Mouse (Mus musculus) common myeloid progenitor, adult 5-6 weeks (primary cell): ENCODE measurements around the gene Slc5a11. TPM values are rescaled to one million over a fixed set of nuclear protein-coding genes. Genes with fewer than 3 reads are reported as not detected.

Experiments
- total RNA-seq: library from RNA; stranded (forward); fragments of 200-1000, 187-1606 nt; gene quantifications from 2 replicates; pipeline ENCODE4 v1.2.3, GENCODE M21; 2017

The Slc5a11 gene
- total RNA-seq, 1 experiment from 2014 or later = 0.46 TPM

Other genes starting within 250 kb of the Slc5a11 start
- 91.9 and 101 TPM in 2 replicates for gene Rbbp6, start 249.1 kb upstream of the Slc5a11 start, total RNA-seq
- 29.6 and 62.6 TPM in 2 replicates for gene Tnrc6a, start 90.9 kb upstream of the Slc5a11 start, total RNA-seq
- gene Lcmt1, start 155.0 kb downstream of the Slc5a11 start, total RNA-seq = 36.4 and 45.7 TPM in 2 replicates
- 22.2 and 43.3 TPM in 2 replicates for gene Arhgap17, start 155.1 kb downstream of the Slc5a11 start, total RNA-seq
- not detected in 2 replicates for gene Aqp8, start 247.5 kb downstream of the Slc5a11 start, total RNA-seq